Mouse (Mus musculus) ZHBTc4 (cell line): Measurements from ENCODE around the gene Il3ra.

Experiments used
- DNase-seq: peaks from one replicate; pipeline ENCODE4 v3.0.0-alpha.2; 2011; ENCODE audit warnings: low read depth, low spot score

Il3ra gene

DNA sequence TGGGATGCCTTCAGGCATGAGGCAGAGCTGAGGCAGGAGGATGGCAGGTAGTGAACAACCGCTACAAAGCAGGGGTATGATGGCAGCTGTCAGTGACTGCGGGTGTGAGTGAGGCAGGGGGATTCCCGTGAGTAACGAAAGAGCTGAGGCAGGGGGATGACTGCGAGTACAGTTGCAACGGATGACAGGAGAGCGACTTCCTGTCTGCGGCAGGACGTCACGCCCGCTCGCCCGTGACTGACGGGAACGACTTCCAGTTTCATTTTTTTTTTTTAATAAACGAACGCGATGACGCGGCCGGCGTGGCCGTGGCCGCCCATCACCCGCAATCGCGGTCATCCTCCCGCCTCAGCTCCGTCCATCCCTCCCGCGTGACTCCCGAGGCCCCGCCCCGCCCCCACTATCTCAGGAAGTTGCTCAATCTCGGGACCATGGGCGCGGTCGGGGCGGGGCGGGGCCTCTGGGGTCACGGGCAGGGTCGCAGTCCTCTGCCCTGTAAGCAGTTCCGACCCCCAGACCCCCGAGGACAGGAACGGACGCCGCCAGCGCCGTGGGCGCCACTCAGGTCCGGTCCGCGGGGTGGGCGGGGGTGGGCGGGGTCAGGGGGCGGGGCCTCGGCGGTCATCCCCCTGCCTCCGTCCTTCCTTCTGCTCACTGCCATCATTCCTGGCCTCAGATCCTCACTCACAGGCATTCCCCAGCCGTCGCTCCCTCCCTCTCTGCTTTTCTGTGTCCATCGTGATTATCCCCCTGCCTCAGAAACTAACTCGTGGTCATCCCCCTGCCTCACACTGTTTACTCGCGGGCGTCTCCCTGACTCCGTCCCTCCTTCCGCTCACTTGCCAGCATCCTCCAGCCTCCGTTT is at the start of gene Il3ra:
Gene Il3ra, plus strand, starts transcription at position 328 of the 865 bp plus-strand sequence.
- peak; percentile 87 for DNase-seq

DNA sequence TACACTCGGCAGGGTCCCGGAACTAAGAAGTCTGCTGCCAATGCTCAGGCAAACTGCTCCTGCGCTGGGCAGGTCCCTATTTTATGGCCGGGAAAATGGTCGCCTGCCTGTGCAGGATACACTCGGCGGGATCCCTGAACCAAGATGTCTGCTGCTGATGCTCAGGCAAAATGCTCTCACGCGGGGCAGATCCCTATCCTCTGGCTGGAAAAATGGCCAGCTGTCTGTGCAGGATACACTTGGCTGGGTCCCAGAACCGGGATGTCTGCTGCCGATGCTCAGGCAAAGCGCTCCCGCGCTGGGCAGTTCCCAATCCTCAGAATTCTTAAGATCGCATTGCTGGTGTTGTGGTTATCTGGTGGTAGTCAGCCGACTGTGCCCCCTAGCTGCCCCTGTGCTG is 37.1 kb upstream of the Il3ra start:
- DNase-seq, result peak; percentile 70

DNA sequence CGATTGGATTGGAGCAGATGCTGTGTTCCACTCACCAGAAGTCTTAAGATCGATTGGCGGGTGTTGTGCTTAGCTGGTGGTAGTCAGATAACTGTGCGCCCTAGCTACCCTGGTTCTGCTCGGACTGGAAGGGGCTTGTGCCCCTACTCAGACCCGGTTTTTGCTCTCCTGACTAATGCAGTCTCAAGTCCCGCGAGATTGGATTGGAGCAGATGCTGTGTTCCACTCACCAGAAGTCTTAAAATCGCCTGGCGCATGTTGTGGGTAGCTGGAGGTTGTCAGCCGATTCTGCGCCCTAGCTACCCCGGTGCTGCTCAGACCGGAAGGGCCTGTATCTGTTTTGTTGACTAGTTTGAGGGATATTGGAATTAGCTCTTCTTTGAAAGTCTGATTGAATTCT is 36.7 kb upstream of the Il3ra start:
- peak; percentile 79 for DNase-seq

DNA sequence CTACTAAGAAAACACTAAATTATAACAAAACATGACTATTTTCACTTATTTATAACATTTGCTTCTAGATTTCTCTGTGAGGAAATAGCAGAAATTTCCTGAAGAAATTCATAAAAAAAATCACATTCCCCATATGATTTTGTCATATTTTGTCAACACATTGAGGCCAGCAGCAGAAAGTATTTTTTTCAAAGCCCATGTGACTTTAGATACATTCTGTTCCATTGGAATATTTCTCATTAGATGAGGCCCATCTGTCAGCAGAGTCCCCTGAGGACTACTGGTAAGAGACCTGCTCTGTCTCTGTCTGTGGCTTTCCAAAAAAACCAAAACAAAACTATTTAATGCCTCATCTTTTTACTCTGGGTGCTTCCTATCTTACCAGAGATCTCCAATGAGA is 23.5 kb upstream of the Il3ra start, which contains the start of gene Olfr31:
Gene Olfr31, plus strand, starts transcription at position 301 of the 400 bp plus-strand sequence.
- DNase-seq, result no peak

DNA sequence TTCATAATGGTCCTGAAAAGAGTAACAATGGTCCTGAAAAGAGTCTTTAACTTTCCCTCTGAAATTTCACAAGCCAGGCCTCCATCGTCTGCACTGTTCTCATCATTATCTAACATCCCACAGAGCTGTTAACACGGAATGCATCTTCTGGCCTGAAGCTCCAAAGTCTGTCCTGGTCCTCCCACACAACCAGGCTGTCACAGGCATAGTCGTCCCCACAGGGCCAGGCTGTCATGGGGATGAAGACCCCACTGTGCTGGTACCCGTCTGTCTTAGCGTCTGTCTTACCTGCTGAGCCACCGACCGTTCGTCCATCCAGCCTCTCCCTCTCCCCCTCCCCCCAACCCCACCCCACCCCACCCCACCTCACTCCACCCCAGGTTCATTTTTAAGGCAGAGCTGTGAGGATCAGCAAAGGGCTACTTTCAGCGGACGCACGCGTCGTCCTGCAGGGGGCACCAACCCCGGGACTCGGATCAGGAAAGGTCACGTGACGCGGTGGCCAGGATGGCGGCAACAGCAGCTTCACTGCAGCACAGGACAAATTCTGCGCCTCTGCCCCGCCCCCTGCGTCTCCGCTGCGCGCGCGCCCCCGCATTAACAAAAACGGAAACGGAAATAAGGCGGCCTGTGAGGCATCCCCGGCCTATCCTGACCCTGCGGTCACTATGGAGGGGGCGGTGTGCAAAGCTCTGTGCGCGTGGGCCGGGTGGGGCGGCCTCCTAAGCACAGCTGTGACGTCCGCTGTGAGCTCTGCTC is 783 bp upstream of the Il3ra start:
- DNase-seq, result peak; percentile 98

DNA sequence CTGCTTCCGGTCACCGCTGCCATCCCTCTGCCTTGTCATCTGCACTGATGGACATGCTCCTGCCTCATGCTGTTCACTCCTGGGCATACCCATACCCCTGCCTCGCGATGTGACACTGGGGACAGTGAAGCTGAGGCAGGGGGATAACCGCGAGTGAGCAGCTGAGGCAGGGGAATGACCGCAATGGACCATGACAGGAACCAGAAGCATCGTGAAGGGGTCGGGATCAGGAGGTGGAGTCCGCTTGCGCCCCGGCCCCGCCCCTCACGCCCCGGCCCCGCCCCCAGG is 682 bp downstream of the Il3ra start:
- no peak for DNase-seq

DNA sequence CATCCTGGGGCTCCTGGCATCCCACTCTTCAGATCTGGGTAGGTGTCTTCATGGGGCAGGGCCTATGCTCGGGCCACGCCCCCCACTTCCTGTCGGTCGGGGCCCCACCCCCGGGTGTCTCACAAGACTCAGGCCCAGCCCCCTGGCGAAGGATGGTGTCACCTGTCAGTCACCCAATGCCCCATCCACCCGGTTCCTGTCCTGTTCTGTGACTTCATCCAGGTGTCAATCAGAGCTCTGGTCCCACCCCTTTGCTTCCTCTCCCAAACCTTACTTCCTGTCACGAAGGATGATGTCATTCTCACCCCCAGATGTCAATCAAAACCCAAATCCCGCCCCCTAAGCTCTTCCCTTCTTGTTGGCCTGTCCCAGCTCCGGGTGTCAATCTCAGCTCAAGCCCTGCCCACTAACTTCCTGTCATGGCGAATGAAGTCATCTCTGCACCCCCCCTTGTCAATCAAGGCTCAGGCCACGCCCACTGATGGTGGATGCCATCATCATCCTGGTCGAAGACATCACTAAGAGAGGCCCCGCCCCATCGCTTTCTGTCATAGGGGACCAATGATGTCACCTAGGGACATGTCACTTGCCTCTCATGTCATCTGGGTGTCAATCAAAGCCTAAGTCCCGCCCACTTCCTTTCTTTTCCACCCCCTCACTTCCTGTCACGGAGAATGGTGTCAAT is 1.2 kb downstream of the Il3ra start:
- DNase-seq, result peak; percentile 89

DNA sequence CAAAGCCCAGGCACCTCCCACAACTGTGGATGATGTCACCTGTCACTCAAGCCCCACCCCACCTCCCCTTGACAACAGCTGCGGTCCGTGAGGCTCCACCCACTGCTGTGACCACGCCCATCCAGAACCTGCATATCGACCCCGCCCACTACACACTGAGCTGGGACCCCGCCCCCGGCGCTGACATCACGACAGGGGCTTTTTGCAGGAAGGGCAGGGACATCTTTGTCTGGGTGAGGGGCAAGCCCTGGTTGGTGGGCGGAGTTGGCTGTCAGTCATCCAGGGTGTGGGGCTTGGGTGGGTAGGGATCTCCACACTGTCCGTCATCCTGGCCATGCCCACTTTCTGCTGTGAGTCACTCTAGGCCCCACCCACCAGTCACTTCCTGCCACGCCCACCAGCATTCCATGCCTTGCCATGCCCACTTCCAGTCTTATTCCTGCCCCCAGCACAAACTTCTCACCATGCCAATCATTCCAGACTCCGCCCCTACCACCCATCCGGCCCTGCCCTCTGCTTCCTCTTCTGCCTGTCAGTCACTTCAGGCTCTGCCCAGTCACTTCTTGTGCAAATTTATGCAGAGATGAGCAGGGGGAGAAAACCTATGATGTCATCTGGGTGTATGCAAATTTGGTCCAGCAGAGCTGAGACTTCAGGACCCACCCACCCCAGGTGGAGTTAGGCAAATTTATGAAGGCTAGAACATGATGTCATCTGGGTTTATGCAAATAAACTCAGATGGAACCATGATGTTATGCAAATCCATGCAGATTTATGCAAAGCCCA is 2.0 kb downstream of the Il3ra start:
- DNase-seq, result peak; percentile 78

DNA sequence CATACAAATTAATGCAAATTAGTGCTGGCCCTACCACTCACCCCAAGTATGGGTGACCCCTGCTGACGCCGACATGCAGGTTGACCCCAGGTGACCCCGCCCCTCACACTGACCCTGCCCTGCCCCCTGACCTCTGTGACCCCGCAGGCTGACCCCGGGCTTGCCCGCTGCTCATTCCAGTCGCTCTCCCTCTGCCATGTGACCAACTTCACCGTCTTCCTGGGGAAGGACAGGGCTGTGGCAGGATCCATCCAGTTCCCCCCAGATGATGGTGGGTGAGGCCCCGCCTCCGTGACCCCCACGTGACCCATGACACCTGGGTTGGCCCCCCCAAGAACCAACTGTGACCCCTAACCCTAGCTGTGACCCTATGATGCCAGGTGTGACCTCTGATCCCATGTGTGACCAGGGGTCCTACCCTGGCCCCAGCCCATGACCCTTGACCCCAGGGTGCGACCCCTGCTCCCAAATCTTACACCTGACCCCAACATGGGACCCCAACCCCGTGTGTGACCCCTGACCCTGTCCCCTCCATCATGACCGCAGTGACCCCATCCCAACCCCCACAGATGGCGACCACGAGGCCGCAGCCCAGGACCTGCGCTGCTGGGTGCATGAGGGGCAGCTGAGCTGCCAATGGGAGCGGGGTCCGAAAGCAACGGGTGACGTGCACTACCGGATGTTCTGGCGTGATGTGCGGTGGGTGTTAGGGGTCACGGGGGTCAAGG is 2.8 kb downstream of the Il3ra start:
- DNase-seq, result peak; percentile 49

DNA sequence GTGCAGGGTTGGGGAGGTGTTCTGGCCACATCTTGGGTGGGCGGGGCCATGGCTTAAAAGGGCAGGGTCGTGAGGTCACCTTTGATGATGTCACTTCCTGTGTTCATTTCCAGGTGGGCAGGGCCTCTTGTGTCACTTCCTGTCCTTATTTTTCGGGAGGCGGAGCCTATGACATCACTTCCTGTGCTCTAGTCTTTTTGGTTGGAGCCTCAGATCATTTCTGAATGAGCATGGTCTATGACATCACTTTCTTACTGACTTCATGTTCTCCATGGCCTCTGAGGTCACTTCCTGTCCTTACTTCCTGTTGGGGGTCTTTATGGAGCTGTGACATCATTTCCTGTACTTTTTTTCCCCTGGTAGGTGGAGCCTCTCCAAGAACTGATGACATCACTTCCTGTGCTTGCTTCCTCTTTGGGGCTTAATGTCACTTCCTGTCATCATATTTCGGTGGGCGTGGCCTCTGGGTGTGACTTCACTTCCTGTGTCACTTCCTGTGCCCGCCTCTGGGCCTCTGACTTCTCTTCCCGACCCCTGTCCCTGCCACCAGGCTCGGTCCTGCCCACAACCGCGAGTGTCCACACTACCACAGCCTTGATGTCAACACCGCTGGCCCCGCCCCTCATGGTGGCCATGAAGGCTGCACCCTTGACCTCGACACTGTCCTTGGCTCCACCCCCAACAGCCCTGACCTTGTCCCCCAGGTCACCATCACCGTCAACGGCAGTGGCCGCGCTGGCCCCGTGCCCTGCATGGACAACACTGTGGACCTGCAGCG is 3.6 kb downstream of the Il3ra start:
- peak; percentile 57 for DNase-seq

DNA sequence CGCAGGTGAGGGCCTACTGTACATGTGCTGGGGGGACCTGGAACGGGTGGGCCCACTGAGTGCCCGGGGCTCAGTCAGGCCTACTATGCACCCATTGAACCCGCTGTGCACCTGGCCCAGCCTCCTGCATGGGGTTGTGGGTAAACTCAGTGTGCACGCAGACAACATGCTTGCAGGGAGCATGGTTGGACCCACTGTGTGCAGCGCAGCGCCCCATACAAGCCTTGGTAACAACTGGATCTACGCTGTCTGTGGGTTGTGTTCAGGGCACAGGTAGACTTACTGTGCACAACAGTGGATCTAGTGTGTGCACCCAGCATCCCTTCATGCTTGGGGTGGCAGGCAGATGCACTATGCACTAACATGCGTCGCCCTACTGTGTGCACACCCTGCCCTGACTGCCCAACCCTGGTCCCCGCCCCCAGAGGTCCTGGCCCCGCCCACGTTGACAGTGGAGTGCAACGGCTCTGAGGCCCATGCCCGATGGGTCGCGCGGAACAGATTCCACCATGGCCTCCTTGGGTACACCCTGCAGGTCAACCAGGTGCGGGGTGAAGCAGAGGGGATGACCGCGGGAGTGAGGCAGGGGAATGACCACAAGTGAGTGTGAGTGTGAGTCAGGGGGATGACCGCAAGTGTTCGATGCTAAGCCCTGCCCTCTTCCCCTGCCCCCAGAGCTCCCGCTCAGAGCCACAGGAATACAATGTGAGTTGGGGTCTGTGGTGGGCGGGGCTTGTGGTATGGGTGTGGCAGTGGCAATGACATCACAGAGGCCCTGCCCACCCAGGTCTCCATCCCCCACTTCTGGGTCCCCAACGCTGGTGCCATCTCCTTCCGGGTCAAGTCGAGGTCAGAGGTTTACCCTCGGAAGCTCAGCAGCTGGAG is 4.4 kb downstream of the Il3ra start:
- peak; percentile 53 for DNase-seq

DNA sequence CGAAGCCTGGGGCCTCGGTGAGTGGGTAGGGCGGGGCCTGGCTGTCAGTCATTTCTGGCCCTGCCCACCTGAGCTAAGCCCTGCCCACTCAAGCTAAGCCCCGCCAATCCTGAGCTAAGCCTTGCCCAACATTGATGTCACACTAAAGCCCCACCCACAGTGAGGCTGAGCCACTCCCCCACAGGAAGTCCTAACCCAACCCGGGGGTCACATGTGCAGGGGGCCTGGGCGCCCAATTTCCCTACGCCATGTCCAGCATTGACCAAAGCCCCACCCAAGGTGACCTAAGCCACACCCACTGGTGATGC is 5.0 kb downstream of the Il3ra start:
- peak; percentile 53 for DNase-seq

DNA sequence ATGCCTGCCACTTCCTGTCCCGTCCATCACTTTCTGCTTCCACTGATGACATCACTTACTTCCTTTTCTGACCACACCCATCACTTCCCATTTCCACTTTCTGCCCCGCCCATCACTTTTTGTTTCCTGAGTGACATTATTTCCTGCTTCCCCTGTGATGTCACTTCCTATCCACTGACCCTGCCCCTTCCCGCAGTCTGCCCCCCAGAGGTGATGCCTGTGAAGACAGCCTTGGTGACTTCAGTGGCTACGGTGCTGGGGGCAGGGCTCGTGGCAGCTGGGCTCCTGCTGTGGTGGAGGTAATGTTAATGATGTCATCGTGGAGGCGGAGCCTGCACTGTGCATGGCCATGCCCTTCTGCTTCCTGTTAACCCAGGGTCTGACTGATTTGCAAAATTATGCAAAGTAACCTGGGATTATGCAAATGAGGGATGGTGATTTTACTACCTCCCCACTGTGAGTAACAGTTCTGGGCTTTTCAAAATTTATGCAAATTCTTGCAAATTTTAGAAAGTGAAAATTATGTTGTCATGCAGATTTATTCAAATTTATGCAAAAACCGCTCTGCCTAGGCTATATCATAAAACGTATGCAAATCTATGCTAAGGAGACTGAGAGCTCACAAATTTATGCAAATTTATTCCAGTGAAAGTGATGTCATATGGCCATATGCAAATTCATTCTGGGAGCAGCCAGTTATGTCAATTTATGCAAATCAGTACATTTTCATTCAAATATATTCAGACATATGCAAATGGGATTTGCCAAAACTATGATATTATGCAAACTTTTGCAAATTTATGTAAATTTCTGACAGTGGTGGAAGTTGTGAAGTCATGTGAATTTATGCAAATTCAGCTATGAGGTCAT is 5.9 kb downstream of the Il3ra start:
- DNase-seq, result peak; percentile 52

DNA sequence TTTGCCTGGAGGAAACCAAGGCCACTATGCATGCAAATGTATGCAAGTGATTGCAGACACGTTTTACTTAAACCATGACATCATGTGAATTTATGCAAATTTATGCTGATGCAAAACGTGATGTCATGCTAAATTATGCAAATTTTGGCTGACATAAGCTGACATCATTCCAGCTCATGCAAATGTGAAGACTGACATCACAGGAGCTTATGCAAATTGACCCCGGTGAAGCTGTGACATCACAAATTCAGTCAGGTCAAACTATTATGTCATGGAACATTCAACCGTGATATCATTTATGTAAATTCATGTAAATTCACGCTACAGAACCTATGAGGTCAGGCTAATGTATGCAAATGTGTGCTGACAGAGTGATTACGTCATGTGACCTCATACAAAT is 6.5 kb downstream of the Il3ra start:
- DNase-seq, result peak; percentile 71

DNA sequence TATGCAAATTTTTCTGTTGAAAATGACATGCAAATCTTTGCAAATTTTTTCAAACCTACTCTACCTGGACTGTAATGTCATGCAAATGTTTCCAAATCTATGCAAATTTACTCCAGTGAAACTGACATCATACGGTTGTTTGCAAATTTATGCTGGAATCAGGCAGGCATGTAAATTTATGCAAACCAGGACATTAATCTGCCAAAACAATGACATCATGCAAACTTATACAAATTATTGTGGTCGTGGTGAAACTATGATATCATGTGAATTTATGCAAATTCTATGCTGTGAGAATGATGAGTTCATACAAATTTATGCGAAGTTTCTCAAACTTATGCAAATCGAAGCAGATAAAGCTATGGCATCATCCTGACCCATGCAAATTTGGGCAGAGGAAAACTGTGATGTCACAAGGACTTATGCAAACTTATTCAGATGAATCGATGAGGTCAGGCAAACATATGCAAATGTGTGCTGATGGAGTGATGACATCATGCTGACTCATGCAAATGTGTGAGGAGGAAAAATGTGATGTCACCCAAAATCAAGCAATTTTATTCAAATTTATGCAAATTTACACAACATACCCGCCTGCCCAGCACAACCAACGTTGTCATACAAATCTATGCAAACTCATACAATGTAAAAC is 7.1 kb downstream of the Il3ra start:
- DNase-seq, result peak; percentile 57

DNA sequence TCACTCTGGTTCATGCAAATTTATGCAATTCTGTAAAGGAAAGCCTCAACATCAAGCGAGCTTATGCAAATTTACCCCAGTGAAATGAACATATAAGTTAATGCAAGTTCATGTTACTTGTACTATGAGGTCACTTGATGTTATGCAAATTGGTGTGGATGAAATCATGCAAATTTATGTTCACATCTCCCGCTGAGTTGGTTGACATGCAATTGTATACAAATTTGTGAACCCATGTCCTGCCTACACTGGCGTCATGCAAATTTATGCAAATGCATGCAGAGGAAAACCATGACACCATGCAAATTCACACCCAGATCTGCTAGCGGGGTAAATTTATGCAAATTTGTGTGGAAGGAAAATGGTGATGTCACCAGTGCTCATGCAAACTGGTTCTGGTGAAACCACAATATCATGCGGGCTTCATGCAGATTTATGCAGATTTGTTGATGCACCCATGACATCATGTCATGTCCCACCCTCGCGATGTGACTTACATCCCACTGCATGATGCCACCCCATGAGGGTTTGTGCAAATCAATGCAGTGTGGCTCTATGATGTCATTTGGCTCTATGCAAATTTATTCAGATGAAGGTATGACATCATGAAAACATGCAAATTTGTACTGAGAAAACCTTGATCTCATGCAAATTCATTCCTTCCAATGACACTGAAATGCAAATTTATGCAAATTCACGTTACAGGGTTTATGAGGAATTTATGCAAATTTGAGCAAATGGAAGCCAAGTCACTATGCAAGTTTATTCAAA is 7.8 kb downstream of the Il3ra start:
- peak; percentile 55 for DNase-seq
